Mouse (Mus musculus): ENCODE results near the gene Il17ra. TPM values are rescaled to one million over a fixed set of nuclear protein-coding genes. Genes with fewer than 3 reads are reported as not detected.
A peak's percentile ranks its signal among the peaks of the same experiment; 100 is the strongest.

The Il17ra gene
- polyA plus RNA-seq (2012; rRNA removed) (6.0 and 6.2 TPM in 2 replicates), polyA plus RNA-seq (2014; fragmentation: Nextera tagmentation; extraction: Ambion mirVana) (3.6 TPM in 2 replicates)

DNA sequence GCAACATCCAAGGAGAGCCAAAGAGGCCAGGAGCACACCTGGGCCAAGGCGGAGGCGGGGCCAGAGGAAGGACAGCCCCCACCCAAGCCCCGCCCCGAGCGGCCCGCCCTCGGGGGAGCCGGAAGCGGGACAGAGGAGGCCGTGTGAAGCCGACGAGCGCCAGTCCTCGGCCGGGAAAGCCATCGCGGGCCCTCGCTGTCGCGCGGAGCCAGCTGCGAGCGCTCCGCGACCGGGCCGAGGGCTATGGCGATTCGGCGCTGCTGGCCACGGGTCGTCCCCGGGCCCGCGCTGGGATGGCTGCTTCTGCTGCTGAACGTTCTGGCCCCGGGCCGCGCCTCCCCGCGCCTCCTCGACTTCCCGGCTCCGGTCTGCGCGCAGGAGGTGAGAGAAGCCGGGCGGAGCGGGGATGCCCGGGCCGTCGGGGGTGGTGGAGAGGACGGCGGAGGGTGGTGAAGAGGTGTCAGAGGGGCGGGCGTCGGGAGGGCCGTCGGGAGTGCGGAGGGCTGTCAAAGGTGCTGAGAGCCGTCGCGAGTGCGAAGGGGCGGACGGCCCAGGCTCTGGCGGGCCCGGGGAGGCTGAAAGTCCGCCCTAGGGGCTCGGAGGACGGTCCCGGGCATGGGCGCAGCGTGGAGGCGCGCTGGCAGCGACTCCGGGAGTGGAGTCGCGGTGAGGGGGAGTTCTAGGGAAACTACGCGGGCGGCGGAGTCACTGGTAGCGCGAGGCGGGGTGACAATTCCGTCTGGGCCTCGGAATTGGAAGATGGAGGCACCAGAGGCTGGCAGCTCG, at the start of gene Il17ra:
TSS of gene Il17ra (plus strand) at position 162 of the 786 bp plus-strand sequence.
- TF ChIP-seq CTCF (IDR thresholded peaks at IDR 0.05; ENCODE audit: low read depth) (no peak), EP300 (IDR thresholded peaks at IDR 0.05; ENCODE audit: low read depth) (no peak)

DNA sequence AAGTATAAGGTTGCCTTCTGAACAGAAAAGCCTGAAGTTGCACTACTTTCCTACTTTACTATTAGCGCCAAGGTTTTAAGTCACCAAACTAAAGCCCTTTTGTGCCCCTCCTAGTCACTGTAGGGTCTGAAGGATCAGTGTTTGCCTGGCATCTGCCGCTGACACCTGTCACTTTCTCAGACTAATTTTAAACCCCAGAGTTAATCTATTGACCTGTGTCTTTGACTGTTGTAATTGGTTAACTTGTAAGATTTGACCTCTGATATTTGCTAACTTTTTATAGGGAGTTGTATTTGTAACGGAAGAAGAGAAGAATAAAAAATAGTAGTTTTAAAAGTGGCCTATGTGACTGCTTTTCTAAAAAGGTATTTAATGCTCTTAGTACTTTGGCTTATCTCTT, 24.9 kb upstream of the Il17ra start:
- Histone ChIP-seq H3K27me3 (ENCODE audit: control insufficient read depth, insufficient read depth, low read length) (no peaks in the 10 kb centered on the region), H3K9me3 (ENCODE audit: control insufficient read depth, low read length) (no peaks in the 10 kb centered on the region), H3K36me3 (replicated peaks; ENCODE audit: control insufficient read depth, insufficient read depth, low read depth) (peaks cover 28% of the 10 kb centered on the region), H3K9ac (replicated peaks) (no peak overlapping the region), H3K4me1 (replicated peaks; ENCODE audit: control insufficient read depth in 2 of 2, insufficient read depth in 2 of 2, low read length in 1 of 2) (no peaks in the 10 kb centered on the region), H3K4me2 (ENCODE audit: low read depth) (no peak overlapping the region), H3K4me3 (ENCODE audit: insufficient read depth in 1 of 2, low read depth in 2 of 2, low read length in 2 of 2) (no peak overlapping the region), H3K27ac (no peak overlapping the region)
- DNase-seq (ENCODE audit: low read depth in 3 of 3, low spot score in 3 of 3) (no peak), ATAC-seq (ENCODE audit: insufficient read depth) (no peak)
- no peak for TF ChIP-seq EP300 (IDR thresholded peaks at IDR 0.05; ENCODE audit: low read depth)
- 85% methylated on average over 3 of the region's 3 CpGs for WGBS (ENCODE audit: insufficient replicate concordance)

More for the DNA sequence above, at the start of gene Il17ra:
- Histone ChIP-seq H3K27ac (no peak within 1 kb of the TSS; the same call in 1 of the 2 replicates), H3K4me3 (ENCODE audit: insufficient read depth in 1 of 2, low read depth in 2 of 2, low read length in 2 of 2) (peak within 1 kb of the TSS; percentile 81 to 82), H3K4me2 (ENCODE audit: low read depth) (peak within 1 kb of the TSS; percentile 93), H3K4me1 (replicated peaks; ENCODE audit: control insufficient read depth in 2 of 2, insufficient read depth in 2 of 2, low read length in 1 of 2) (peaks cover 11 to 29% of the 10 kb centered on the region in 2 experiments), H3K36me3 (replicated peaks; ENCODE audit: control insufficient read depth, insufficient read depth, low read depth) (no peaks in the 10 kb centered on the region), H3K27me3 (ENCODE audit: control insufficient read depth, insufficient read depth, low read length) (no peaks in the 10 kb centered on the region), H3K9me3 (ENCODE audit: control insufficient read depth, low read length) (no peaks in the 10 kb centered on the region), H3K9ac (replicated peaks) (peak within 1 kb of the TSS; percentile 78)
- DNase-seq (ENCODE audit: low read depth in 3 of 3, low spot score in 3 of 3) (peak; percentile 57 to 71 (median 61)), ATAC-seq (ENCODE audit: insufficient read depth) (peak; percentile 88)
- under 1% methylated on average over 90 of the region's 90 CpGs for WGBS (ENCODE audit: insufficient replicate concordance)

DNA sequence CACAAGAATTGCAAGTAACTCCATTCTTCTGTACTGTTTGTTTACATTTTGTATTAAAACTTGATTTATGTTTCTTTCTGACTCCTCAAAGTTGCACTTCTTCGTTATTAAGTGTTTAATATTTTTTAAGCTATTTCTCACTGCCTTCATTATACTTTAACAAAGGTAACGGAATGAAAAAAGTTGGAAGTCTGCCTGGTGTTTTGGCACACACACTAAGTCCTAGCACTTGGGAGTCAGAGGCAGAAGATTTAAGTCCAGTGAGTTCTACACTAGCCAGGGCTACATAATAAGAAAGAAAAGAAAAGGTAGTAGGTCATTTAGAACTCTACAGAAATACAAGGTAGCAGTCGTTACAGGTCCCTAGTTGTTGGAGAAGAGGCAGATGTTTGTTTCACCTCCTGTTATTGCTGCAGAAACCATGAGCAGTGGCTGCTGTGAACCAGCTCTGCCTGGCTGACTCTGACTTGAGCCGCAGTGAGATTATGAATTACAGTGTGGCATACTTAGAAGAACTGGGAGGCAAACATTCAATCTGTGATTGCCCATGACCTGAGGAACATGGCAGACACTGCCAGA, 20.8 kb upstream of the Il17ra start:
- no peak overlapping the region for H3K4me3 ChIP-seq (ENCODE audit: insufficient read depth in 1 of 2, low read depth in 2 of 2, low read length in 2 of 2)
- no peak for TF ChIP-seq CTCF (IDR thresholded peaks at IDR 0.05; ENCODE audit: low read depth)
- TF ChIP-seq EP300 (IDR thresholded peaks at IDR 0.05; ENCODE audit: low read depth) = no peak
- ATAC-seq (ENCODE audit: insufficient read depth) (no peak), DNase-seq (ENCODE audit: low read depth in 3 of 3, low spot score in 3 of 3) (no peak)
- H3K9ac ChIP-seq (replicated peaks) = no peak overlapping the region
- no peak overlapping the region for H3K27ac ChIP-seq
- H3K9me3 ChIP-seq (ENCODE audit: control insufficient read depth, low read length) = no peaks in the 10 kb centered on the region
- H3K27me3 ChIP-seq (ENCODE audit: control insufficient read depth, insufficient read depth, low read length) = no peaks in the 10 kb centered on the region
- peaks cover 17% of the 10 kb centered on the region for H3K36me3 ChIP-seq (replicated peaks; ENCODE audit: control insufficient read depth, insufficient read depth, low read depth)
- no peak overlapping the region for H3K4me2 ChIP-seq (ENCODE audit: low read depth)
- 79% methylated on average over 4 of the region's 4 CpGs for WGBS (ENCODE audit: insufficient replicate concordance)
- no peaks in the 10 kb centered on the region for H3K4me1 ChIP-seq (replicated peaks; ENCODE audit: control insufficient read depth in 2 of 2, insufficient read depth in 2 of 2, low read length in 1 of 2)

DNA sequence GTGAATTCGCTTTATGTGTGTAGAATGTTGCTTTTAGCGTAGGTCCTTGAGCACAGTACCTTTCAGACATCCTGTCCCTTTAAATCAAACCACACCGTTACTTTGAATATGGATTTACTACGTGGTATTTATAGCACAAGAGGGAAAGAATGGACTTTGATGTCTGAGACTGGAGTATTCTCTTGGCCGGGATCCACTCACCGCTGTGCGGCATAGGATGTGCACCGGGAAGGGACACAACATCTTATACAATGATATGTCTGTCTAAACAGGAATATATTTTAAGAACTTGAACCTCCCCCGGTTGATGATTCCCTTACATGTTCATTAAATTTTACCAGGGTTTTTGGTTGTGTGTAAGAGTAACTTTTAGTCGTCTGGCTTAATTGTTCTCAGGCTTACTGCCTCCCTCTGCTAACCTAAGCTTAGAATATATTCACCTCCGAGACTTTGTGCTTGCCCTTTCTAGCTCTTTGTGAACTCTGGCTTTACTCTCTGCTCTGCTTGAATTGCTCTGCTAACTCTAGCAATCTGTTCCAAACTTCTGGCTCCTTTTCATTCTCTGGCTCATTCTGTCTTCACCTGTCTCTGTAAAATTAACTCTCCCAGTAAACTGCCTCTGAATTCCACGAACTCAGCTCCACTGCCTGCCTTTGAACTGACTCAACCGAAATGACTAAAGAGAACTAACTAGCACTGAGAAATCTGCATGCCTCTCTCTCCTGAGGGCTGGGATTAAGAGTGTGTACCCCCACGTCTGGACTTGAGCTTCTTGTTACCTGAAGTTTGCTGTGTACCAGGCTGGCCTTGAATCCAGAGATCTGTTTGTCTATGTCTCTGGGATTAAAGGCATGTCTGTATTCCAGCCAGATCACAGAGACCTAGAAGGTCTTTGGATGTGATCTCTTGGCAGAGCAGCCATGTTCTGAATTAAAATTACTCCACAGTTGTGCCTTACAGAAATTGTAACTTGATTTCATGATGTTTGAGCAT, 19.4 kb upstream of the Il17ra start:
- no peak for TF ChIP-seq EP300 (IDR thresholded peaks at IDR 0.05; ENCODE audit: low read depth)
- TF ChIP-seq CTCF (IDR thresholded peaks at IDR 0.05; ENCODE audit: low read depth) = no peak
- no peak for ATAC-seq (ENCODE audit: insufficient read depth)
- no peak for DNase-seq (ENCODE audit: low read depth in 3 of 3, low spot score in 3 of 3)

More for the DNA sequence above, 19.4 kb upstream of the Il17ra start:
- H3K4me3 ChIP-seq (ENCODE audit: insufficient read depth in 1 of 2, low read depth in 2 of 2, low read length in 2 of 2) = no peak overlapping the region
- H3K27me3 ChIP-seq (ENCODE audit: control insufficient read depth, insufficient read depth, low read length) = no peaks in the 10 kb centered on the region
- no peak overlapping the region for H3K4me2 ChIP-seq (ENCODE audit: low read depth)
- no peaks in the 10 kb centered on the region for H3K9me3 ChIP-seq (ENCODE audit: control insufficient read depth, low read length)
- WGBS (ENCODE audit: insufficient replicate concordance) = 82% methylated on average over 14 of the region's 14 CpGs
- H3K36me3 ChIP-seq (replicated peaks; ENCODE audit: control insufficient read depth, insufficient read depth, low read depth) = peaks cover 15% of the 10 kb centered on the region
- no peak overlapping the region for H3K27ac ChIP-seq
- H3K4me1 ChIP-seq (replicated peaks; ENCODE audit: control insufficient read depth in 2 of 2, insufficient read depth in 2 of 2, low read length in 1 of 2) = no peaks in the 10 kb centered on the region
- no peak overlapping the region for H3K9ac ChIP-seq (replicated peaks)
